7 mouse cellular contexts compared by ENCODE assay signal in genomic region chr1:61376417-61376816, GRCm38 (mm10).
DNase-seq lines count a peak whose midpoint lies in the region; ATAC-seq and TF ChIP-seq lines count a peak whose summit lies in the region.

No protein-coding gene starts in this region.

- H3K4me1 ChIP-seq in hindbrain, postnatal 0 days (ENCODE audit: insufficient read depth, low read length), result no peaks in the 10 kb centered on the region
- H3K4me1 ChIP-seq in hindbrain, embryonic 12.5 days, result peaks cover 7% of the 10 kb centered on the region; the same call in 1 of the 2 replicates
- H3K4me1 ChIP-seq in liver, embryonic 15.5 days (replicated peaks), result peaks cover 15% of the 10 kb centered on the region

- no peaks in the 10 kb centered on the region for H3K36me3 ChIP-seq in hindbrain, postnatal 0 days (ENCODE audit: insufficient read depth, low read length)
- no peaks in the 10 kb centered on the region for H3K36me3 ChIP-seq in hindbrain, embryonic 12.5 days
- H3K36me3 ChIP-seq in liver, embryonic 15.5 days (replicated peaks), result no peaks in the 10 kb centered on the region

- ATAC-seq in hindbrain, postnatal 0 days, result no peak
- no peak for ATAC-seq in hindbrain, embryonic 12.5 days (ENCODE audit: low FRiP score)
- peak; percentile 58 for ATAC-seq in liver, embryonic 15.5 days (ENCODE audit: insufficient read depth)

- no peaks in the 10 kb centered on the region for H3K9me3 ChIP-seq in hindbrain, postnatal 0 days (ENCODE audit: low read length)
- no peaks in the 10 kb centered on the region for H3K9me3 ChIP-seq in hindbrain, embryonic 12.5 days (replicated peaks)
- H3K9me3 ChIP-seq in liver, embryonic 15.5 days (replicated peaks), result no peaks in the 10 kb centered on the region

- no peaks in the 10 kb centered on the region for H3K27me3 ChIP-seq in hindbrain, postnatal 0 days (ENCODE audit: insufficient read depth, low read length)
- H3K27me3 ChIP-seq in hindbrain, embryonic 12.5 days, result no peaks in the 10 kb centered on the region
- no peaks in the 10 kb centered on the region for H3K27me3 ChIP-seq in liver, embryonic 15.5 days

- H3K9ac ChIP-seq in hindbrain, postnatal 0 days (replicated peaks; ENCODE audit: low read length), result no peak overlapping the region
- no peak overlapping the region for H3K9ac ChIP-seq in hindbrain, embryonic 12.5 days
- H3K9ac ChIP-seq in liver, embryonic 15.5 days, result no peak overlapping the region

- no peak for TF ChIP-seq CTCF in hindbrain, postnatal 0 days (IDR thresholded peaks at IDR 0.05; ENCODE audit: low read depth)

- DNase-seq in hindbrain, postnatal 0 days (ENCODE audit: low spot score), result no peak
- DNase-seq in A20 (ENCODE audit: low read depth, low spot score) (peak; percentile 3), R1 (ENCODE audit: low read depth, low spot score) (peak; percentile 14)
- DNase-seq in urinary bladder, adult 2 months (ENCODE audit: low spot score), result no peak
- DNase-seq in kidney, postnatal 25 days, result no peak

- H3K4me3 ChIP-seq in hindbrain, postnatal 0 days (ENCODE audit: low read length), result no peak overlapping the region
- no peak overlapping the region for H3K4me3 ChIP-seq in hindbrain, embryonic 12.5 days
- H3K4me3 ChIP-seq in liver, embryonic 15.5 days (replicated peaks), result no peak overlapping the region

- WGBS in hindbrain, postnatal 0 days, result 69% methylated on average over 4 of the region's 4 CpGs
- WGBS in hindbrain, embryonic 12.5 days, result 62% methylated on average over 4 of the region's 4 CpGs
- 32% methylated on average over 4 of the region's 4 CpGs for WGBS in liver, embryonic 15.5 days (ENCODE audit: insufficient replicate concordance)

- H3K4me2 ChIP-seq in hindbrain, postnatal 0 days (ENCODE audit: low read depth, low read length), result 0 out of 2 replicates have a peak overlapping the region, but pooled peaks have one; percentile 14
- H3K4me2 ChIP-seq in hindbrain, embryonic 12.5 days (replicated peaks), result no peak overlapping the region
- H3K4me2 ChIP-seq in liver, embryonic 15.5 days, result peak overlapping the region; percentile 48

- H3K27ac ChIP-seq in hindbrain, postnatal 0 days, result no peak overlapping the region
- no peak overlapping the region for H3K27ac ChIP-seq in hindbrain, embryonic 12.5 days
- no peak overlapping the region for H3K27ac ChIP-seq in liver, embryonic 15.5 days (replicated peaks)

Comparison
In these comparisons a context has a peak if more than half of its experiments do, and no peak if none do; other contexts are left out.
1. DNase-seq: peak in A20 (single experiment) and R1 (single experiment); none in hindbrain, postnatal 0 days (single experiment), urinary bladder, adult 2 months (single experiment) and kidney, postnatal 25 days (0 of 2).